Mouse (Mus musculus): ENCODE measurements around the gene Iqsec2. TPM values are rescaled to one million over a fixed set of nuclear protein-coding genes. Genes with fewer than 3 reads are reported as not detected.

The Iqsec2 gene
- polyA plus RNA-seq, 2 experiments: 4.3 to 9.1 TPM

- ATAC-seq (ENCODE audit: low FRiP score, low read depth) (no peak), DNase-seq (ENCODE audit: low spot score) (no peak)
- TF ChIP-seq POLR2A (IDR thresholded peaks at IDR 0.05; ENCODE audit: borderline replicate concordance, extremely low read depth, insufficient read depth, insufficient read length): no peak
- Histone ChIP-seq H3K9me3 (ENCODE audit: control insufficient read depth, low read length) (no peaks in the 10 kb centered on the region), H3K4me3 (replicated peaks; ENCODE audit: low read length) (no peak overlapping the region), H3K4me2 (replicated peaks; ENCODE audit: low read depth, low read length, severe bottlenecking) (no peak overlapping the region), H3K4me1 (ENCODE audit: control insufficient read depth, insufficient read depth, low read length) (no peaks in the 10 kb centered on the region), H3K27me3 (ENCODE audit: control insufficient read depth, insufficient read depth, low read length) (no peaks in the 10 kb centered on the region), H3K27ac (replicated peaks; ENCODE audit: low read depth, low read length) (no peak overlapping the region), H3K9ac (ENCODE audit: low read depth, low read length, severe bottlenecking) (no peak overlapping the region), H3K36me3 (ENCODE audit: control insufficient read depth, insufficient read depth, low read length) (peaks cover 96% of the 10 kb centered on the region)
- WGBS: 93% methylated on average over 11 of the region's 11 CpGs
These were observed 127.1 kb downstream of the Iqsec2 start for GRCm38 (mm10) chrX:152271189-152271588.

Other genes with a start within 250 kb of the Iqsec2 start
- 94.4 and 98.9 TPM in 2 replicates for gene Hsd17b10, start 142.4 kb upstream of the Iqsec2 start, polyA plus RNA-seq (2012; rRNA removed)
- gene Hsd17b10, start 142.4 kb upstream of the Iqsec2 start, polyA plus RNA-seq (2014; fragmentation: Nextera tagmentation; extraction: Ambion mirVana): 222 and 235 TPM in 2 replicates
- gene Ribc1, start 128.0 kb upstream of the Iqsec2 start, polyA plus RNA-seq (2012; rRNA removed): 0.33 and 0.60 TPM in 2 replicates
- 1.6 and 1.8 TPM in 2 replicates for gene Ribc1, start 128.0 kb upstream of the Iqsec2 start, polyA plus RNA-seq (2014; fragmentation: Nextera tagmentation; extraction: Ambion mirVana)
- gene Smc1a, start 127.8 kb upstream of the Iqsec2 start, polyA plus RNA-seq (2012; rRNA removed): 62.0 and 80.6 TPM in 2 replicates
- 91.3 and 96.3 TPM in 2 replicates for gene Smc1a, start 127.8 kb upstream of the Iqsec2 start, polyA plus RNA-seq (2014; fragmentation: Nextera tagmentation; extraction: Ambion mirVana)
- gene Kdm5c, start 88.8 kb downstream of the Iqsec2 start, polyA plus RNA-seq (2012; rRNA removed): 48.2 and 56.7 TPM in 2 replicates
- 24.9 and 41.3 TPM in 2 replicates for gene Kdm5c, start 88.8 kb downstream of the Iqsec2 start, polyA plus RNA-seq (2014; fragmentation: Nextera tagmentation; extraction: Ambion mirVana)
- 17.9 and 23.1 TPM in 2 replicates for gene Kantr, start 183.2 kb downstream of the Iqsec2 start, polyA plus RNA-seq (2012; rRNA removed)
- gene Kantr, start 183.2 kb downstream of the Iqsec2 start, polyA plus RNA-seq (2014; fragmentation: Nextera tagmentation; extraction: Ambion mirVana): 13.1 and 17.8 TPM in 2 replicates
- gene Tspyl2, start 198.2 kb downstream of the Iqsec2 start, polyA plus RNA-seq (2012; rRNA removed): 81.3 and 113 TPM in 2 replicates
- 24.0 and 24.2 TPM in 2 replicates for gene Tspyl2, start 198.2 kb downstream of the Iqsec2 start, polyA plus RNA-seq (2014; fragmentation: Nextera tagmentation; extraction: Ambion mirVana)
- 13.0 and 16.7 TPM in 2 replicates for gene Gpr173, start 224.4 kb downstream of the Iqsec2 start, polyA plus RNA-seq (2012; rRNA removed)
- 4.5 and 5.5 TPM in 2 replicates for gene Gpr173, start 224.4 kb downstream of the Iqsec2 start, polyA plus RNA-seq (2014; fragmentation: Nextera tagmentation; extraction: Ambion mirVana)

Data from limb, embryonic 14.5 days (tissue).